Mouse (Mus musculus): ENCODE results near the gene Plxnb1. TPM values are rescaled to one million over a fixed set of nuclear protein-coding genes. Genes with fewer than 3 reads are reported as not detected.

Gene Plxnb1
- total RNA-seq, 2 experiments from 2014 or later = not detected

DNA sequence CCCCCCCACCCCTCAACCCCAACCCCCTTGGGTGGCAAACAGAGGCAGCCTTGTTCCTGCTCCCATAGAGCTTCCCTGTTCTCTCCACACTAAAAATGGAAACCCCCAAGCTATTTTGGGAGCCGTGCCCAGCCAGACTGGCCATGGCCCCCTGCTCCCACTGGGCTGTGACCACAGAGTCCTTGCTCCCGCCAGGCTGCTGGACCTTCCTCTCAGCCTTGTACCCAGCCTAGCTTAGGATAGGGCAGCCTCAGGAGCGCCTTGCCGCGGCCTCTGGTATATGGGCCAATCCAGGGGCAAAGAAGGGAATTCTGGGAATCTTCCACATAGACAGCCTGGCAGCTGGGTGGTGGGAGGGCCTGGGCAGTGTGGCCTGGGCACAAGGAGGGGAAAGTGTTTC lies 2.6 kb downstream of the Plxnb1 start:
- ATAC-seq (replicated peaks; ENCODE audit: low FRiP score, low TSS enrichment, poor library complexity, severe bottlenecking) = no peak

DNA sequence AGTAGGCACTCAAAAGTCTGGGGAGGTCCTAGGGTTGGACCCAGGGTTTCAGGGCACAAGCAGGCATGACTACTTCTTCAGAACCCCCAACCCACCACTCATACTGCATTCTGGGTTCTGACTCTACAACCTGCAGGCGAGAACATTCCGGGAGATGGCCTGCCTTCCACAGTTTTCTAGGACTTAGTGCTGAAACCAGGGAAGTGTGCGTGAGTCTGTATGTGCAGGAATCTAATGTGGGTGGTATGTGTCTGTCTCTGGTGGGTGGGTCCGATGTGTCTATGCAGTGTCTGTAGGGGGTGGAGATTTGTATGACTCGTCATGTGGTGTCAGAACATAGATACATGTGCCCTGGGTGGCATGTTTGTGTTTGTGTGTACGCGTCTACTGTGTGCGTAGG lies 3.2 kb downstream of the Plxnb1 start:
- ATAC-seq (replicated peaks; ENCODE audit: low FRiP score, low TSS enrichment, poor library complexity, severe bottlenecking) = no peak

DNA sequence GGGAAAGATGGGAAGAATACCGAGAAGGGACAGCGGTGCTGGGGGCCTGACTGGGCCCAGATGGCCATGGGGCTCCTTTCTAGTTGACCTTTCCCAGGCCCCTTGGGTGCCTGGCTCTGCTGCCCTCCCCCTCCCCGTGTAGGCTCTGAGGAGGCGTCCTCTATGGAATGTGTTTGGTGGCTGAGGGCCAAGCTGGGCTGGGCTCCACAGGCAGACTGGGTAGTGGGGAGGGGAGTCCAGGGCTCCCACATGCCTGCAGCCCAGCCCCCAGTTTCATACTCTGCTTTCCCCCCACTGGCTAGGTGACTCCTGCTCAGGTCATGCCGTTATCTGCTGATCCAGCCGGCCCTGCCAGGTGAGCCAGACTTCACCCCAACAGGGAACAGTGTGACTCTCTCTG lies 3.8 kb downstream of the Plxnb1 start:
- ATAC-seq (replicated peaks; ENCODE audit: low FRiP score, low TSS enrichment, poor library complexity, severe bottlenecking) = no peak

DNA sequence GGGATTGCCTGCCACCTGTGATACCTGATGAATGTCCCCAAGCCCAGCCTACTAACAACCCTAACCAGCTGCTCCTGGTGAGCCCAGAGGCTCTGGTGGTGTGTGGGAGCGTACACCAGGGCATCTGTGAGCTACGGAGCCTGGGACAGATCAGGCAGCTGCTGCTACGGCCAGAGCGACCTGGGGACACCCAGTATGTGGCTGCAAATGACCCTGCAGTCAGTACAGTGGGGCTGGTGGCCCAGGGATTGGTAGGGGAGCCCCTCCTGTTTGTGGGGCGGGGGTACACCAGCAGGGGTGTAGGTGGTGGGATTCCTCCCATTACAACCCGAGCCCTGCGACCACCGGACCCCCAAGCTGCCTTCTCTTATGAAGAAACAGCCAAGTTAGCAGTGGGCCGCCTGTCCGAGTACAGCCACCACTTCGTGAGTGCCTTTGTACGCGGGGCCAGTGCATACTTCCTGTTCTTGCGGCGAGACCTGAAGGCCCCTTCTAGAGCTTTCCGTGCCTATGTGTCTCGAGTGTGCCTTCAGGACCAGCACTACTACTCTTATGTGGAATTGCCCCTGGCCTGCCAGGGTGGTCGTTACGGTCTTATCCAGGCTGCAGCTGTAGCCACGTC lies 5.2 kb downstream of the Plxnb1 start:
- no peak for ATAC-seq (replicated peaks; ENCODE audit: low FRiP score, low TSS enrichment, poor library complexity, severe bottlenecking)

DNA sequence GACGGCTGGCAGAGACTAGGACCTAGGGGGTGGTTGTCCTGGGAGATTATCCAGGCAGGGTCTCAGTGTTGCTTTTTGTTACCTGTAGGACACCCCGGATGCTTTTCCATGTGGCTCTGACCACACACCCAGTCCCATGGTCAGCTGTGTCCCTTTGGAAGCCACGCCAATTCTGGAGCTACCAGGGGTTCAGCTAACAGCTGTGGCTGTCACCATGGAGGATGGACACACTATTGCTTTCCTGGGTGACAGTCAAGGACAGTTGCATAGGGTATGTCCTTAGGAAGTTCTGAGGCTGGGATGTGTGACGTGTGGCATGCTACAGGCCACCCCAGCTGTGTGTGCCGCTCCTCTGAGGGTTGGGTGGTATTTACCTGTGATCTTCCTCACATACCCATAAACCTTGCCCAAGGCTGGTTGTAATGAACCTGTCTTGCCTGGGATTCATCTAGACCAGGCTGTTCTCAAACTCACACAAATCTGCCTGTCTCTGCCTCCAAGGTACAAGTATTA lies 6.8 kb downstream of the Plxnb1 start:
- no peak for ATAC-seq (replicated peaks; ENCODE audit: low FRiP score, low TSS enrichment, poor library complexity, severe bottlenecking)

DNA sequence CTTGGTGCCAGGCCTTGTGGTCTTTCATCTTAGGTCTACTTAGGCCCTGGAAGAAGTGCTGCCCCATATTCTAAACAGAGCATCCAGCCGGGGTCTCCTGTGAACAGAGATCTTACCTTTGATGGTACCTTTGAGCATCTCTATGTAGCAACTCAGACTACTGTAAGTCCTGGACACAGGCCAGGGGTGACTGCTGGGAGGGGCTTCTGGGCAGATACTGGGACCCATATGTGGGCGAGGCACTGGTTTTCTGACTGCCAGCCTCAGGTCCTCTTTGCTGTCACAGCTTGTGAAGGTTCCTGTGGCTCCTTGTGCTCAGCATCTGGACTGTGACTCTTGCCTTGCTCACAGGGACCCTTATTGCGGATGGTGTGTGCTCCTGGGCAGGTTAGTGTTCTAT lies 7.4 kb downstream of the Plxnb1 start:
- ATAC-seq (replicated peaks; ENCODE audit: low FRiP score, low TSS enrichment, poor library complexity, severe bottlenecking) = no peak

DNA sequence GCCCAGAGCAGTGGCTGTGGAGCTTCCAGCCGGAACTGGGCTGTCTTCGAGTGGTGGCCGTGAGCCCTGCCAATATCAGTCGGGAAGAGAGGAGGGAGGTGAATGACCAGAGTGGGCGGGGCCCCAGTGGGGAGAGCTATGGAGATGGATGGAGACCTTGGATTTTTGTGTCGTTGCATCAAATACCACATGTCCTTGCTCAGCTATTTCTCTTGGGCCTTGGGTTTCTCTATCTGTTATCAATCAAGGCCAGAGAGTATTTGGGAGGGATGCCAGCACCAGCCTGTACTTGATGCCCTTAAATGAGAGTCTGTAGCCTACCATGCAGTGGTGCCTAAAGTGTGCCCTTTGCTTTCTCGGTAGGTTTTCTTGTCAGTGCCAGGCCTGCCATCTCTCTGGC lies 8.1 kb downstream of the Plxnb1 start:
- peak; percentile 58 for ATAC-seq (replicated peaks; ENCODE audit: low FRiP score, low TSS enrichment, poor library complexity, severe bottlenecking)

DNA sequence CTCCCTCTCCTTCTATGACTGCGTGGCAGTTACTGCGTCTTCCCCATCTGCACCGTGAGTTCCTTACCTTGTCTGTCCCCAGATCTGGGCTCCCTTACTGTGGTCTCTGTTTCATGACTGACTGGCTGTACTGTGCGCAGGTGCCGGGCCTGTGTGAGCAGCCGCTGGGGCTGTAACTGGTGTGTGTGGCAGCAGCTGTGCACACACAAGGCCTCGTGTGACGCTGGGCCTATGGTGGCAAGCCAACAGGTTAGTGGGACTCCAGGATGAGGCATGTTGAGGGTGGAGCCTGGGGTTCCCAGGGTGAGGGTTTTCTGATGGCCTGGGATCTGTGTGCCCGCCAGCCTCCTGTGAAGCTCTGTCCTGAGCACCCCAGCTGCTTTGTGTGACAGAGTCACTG lies 8.9 kb downstream of the Plxnb1 start:
- ATAC-seq (replicated peaks; ENCODE audit: low FRiP score, low TSS enrichment, poor library complexity, severe bottlenecking) = no peak

DNA sequence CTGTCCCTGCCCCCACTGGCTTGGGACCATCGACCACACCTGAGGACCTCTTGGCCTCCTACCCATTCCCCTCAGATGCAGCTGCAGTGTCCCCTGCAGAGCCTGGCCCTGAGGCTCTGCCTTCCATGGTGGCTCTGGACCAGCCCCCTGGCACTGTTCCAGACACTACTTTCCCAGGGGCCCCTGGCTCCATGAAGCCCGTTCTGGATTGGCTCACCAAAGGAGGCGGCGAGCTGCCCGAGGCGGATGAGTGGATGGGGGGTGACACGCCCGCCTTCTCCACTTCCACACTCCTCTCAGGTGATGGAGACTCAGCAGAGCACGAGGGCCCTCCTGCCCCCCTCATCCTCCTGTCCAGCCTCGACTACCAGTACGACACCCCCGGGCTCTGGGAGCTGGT lies 9.8 kb downstream of the Plxnb1 start:
- ATAC-seq (replicated peaks; ENCODE audit: low FRiP score, low TSS enrichment, poor library complexity, severe bottlenecking) = no peak

DNA sequence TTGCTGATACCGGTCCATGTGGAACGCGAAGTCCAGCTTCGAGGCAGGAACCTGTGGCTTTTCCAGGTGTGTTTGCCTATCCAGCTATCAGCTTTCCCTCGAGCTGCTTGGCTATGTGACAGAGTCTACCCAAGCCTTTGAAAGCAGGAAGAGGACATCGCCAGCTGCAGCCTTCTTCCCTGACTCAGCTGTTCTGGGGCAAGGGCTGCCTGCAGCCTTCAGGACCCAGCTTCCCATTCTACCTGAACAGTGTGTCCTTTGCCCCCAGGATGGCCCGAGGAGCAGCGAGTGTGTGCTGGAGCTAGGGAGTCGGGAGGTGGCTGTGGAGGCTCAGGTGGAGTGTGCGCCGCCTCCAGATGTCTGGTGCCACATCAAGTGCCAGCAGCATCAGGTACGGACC lies 10.5 kb downstream of the Plxnb1 start:
- no peak for ATAC-seq (replicated peaks; ENCODE audit: low FRiP score, low TSS enrichment, poor library complexity, severe bottlenecking)

DNA sequence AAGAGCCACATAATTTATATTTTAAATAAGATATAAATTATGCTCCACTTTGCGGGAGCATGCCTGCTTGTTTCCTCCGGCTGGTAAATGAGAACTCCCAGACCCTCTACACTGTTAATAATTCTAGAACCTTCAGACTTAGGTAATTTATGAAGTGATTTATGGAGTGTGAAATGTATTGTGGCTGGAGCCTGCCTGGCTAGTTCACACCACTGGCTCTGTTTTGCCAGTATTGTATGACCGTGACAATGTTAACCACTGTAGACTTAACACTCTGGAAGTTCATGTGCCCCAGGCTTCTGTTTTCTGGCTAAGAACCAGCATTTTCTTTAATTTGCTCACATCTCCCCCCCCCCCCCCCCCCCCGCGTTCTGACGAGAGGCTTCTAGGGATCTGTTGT lies 12.2 kb downstream of the Plxnb1 start:
- ATAC-seq (replicated peaks; ENCODE audit: low FRiP score, low TSS enrichment, poor library complexity, severe bottlenecking) = no peak

DNA sequence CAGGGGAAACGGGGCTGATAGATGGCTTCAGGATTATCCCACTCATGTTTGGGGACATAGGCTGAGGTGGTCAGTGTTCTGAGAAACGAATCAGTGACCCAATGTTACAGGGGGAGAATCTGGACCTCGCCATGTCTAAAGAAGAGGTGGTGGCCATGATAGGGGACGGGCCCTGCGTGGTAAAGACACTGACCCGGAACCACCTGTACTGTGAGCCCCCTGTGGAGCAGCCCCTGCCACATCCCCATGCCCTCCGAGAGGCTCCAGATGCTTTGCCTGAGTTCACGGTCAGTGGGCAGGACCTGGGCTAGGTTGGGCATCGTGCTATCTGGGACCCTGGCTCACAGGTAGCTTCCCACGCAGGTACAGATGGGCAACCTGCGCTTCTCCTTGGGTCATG lies 15.1 kb downstream of the Plxnb1 start:
- no peak for ATAC-seq (replicated peaks; ENCODE audit: low FRiP score, low TSS enrichment, poor library complexity, severe bottlenecking)

DNA sequence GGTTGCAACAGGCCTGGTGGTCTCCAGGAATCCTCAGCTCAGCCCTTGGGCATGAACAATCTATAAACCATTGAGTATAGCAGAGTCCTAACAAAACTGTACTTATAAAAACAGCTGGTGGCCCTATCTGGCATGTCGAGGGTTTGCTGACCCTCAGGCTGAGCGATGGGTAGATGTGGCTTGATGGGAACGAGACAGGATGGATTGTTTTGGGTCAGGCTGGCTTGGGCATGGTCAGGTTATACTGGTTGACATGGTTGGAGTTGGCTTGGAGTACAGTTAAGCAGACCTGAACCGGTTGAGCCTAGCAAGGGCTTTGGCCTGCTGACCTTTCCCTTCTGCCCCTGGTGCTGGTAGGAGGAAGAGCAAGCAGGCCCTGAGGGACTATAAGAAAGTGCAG lies 15.9 kb downstream of the Plxnb1 start:
- no peak for ATAC-seq (replicated peaks; ENCODE audit: low FRiP score, low TSS enrichment, poor library complexity, severe bottlenecking)

DNA sequence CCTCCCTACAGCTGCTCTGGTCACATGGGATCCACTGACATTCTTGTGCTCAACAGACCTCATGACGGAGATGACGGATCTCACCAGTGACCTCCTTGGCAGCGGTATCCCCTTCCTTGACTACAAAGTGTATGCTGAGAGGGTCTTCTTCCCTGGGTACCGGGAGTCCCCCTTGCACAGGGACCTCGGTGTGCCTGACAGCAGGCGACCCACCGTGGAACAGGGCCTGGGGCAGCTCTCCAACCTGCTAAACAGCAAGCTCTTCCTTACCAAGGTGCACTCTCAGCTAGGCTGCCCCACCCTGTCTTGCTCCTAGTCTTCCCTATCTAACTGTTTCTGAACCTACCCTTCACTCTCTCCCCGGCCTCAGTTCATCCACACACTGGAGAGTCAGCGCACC lies 16.4 kb downstream of the Plxnb1 start:
- no peak for ATAC-seq (replicated peaks; ENCODE audit: low FRiP score, low TSS enrichment, poor library complexity, severe bottlenecking)

DNA sequence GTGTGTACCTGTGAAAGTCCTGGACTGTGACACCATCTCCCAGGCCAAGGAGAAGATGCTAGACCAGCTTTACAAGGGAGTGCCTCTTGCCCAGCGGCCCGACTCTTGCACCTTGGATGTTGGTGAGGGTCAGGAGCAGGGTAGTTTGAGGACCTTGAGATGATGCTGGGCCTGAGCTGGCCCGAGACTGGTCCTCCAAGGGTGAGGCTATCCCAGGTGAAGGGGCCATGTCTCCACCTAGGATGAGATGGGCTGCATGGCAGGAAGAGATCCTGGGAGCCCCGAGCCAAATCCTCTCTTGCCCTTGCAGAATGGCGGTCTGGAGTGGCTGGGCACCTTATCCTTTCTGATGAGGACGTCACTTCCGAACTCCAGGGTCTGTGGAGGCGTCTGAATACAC lies 18.1 kb downstream of the Plxnb1 start:
- no peak for ATAC-seq (replicated peaks; ENCODE audit: low FRiP score, low TSS enrichment, poor library complexity, severe bottlenecking)

DNA sequence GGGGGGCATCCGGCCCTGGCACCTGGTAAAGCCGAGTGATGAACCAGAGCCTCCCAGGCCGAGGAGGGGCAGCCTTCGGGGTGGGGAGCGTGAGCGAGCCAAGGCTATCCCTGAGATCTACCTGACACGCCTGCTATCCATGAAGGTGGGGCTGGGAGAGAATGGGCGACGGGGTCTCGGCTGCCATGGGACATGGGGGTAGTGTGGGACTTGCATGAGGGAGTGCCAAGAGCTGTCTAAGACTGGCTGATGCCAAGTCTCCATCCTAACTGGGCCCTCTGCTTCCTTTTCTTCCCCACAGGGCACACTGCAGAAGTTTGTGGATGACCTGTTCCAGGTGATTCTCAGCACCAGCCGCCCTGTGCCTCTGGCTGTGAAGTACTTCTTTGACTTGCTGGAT lies 19.1 kb downstream of the Plxnb1 start:
- ATAC-seq (replicated peaks; ENCODE audit: low FRiP score, low TSS enrichment, poor library complexity, severe bottlenecking) = no peak

DNA sequence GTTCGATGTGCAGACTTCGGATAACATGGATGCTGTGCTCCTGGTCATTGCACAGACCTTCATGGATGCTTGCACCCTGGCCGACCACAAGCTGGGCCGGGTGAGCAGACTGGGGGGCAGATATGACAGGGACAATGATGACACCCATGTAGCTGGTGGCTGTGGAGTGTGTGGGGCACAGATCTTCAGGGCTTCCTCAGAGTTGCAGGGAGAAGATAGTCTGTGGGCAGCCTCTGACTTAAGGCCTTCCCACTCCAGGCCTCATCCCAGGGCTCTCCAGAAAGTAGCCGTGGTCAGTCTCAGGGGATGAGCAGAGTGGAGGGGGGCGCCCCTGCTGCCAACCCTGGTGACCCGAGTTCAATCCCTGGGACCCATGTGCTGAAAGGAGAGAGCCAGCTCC lies 19.7 kb downstream of the Plxnb1 start:
- ATAC-seq (replicated peaks; ENCODE audit: low FRiP score, low TSS enrichment, poor library complexity, severe bottlenecking) = no peak

DNA sequence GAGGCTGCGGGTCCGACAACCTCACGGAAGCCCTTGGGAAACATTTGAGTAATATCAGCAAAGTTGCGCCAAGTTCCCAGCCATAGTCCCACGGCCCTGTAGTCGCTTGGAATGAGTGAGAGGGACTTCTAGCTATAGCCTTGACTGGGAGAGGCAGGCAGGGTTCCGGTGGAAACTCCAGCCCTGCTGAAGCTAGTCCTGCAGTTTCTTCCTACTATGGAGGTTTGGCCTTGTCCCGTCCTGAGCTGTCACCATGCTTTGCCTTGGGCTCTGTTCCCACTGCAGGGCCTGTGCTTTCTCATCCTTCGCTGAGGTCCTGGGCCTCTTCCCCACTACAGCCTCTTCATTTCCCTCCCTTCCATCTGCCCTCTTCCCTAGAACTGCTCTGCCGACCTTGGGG lies 21.0 kb downstream of the Plxnb1 start:
- no peak for ATAC-seq (replicated peaks; ENCODE audit: low FRiP score, low TSS enrichment, poor library complexity, severe bottlenecking)

DNA sequence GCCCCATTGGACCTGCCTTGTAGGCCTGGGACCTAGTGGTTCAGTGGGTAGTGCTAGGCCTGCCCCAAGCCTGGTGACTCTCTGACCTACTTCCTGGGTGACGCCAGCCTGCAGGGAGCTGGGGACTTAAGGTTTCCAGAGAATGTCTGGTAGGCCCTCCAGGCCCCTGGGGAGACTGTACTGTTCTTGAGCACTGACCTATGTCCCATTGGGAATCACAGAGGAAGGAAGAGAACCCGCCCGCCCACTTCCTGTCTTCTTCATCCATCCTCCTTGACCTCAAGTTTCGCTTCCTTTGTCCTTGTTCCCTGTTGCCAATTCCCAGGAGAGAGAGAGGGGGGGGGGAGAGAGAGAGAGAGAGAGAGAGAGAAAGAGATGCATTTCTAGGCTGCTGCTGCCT lies 22.9 kb downstream of the Plxnb1 start:
- no peak for ATAC-seq (replicated peaks; ENCODE audit: low FRiP score, low TSS enrichment, poor library complexity, severe bottlenecking)

DNA sequence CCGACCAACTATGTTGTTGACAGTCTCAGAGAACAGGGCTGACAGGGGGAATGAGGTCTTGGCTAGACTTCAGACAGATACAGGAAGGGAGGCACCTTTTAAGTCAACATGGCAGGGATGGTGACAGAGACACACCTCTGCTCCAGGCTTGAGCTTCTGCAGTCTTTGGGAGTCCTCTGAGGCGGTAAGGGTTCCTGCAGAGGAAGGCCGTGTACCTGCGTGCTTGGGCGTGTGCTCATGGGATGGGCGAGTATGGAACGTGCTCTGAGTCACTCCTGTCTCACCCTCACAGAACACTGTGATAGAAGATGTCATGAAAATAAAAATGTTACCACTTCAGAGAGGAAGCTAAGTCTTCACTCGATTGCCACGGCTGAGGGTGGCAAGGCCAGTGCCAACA lies 24.4 kb downstream of the Plxnb1 start:
- ATAC-seq (replicated peaks; ENCODE audit: low FRiP score, low TSS enrichment, poor library complexity, severe bottlenecking) = no peak

DNA sequence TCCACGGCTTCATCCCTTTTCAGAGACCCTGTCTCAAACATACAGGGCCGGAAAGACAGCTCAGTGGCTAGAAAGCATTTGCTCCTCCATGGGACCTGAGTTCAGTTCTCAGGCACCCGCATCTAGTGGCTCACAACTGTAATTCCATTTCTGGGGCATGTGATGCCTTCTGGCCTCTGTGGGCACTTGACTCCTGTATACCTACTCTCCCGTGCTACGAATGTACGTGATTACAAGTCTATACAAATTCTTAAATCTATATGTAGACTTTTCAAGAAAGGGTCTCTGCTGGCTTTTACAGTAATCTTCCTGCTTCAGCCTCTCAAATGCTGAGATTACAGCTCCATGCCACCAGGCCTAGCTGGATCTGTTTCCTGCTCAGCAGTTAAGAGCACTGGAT lies 25.8 kb downstream of the Plxnb1 start:
- no peak for ATAC-seq (replicated peaks; ENCODE audit: low FRiP score, low TSS enrichment, poor library complexity, severe bottlenecking)

DNA sequence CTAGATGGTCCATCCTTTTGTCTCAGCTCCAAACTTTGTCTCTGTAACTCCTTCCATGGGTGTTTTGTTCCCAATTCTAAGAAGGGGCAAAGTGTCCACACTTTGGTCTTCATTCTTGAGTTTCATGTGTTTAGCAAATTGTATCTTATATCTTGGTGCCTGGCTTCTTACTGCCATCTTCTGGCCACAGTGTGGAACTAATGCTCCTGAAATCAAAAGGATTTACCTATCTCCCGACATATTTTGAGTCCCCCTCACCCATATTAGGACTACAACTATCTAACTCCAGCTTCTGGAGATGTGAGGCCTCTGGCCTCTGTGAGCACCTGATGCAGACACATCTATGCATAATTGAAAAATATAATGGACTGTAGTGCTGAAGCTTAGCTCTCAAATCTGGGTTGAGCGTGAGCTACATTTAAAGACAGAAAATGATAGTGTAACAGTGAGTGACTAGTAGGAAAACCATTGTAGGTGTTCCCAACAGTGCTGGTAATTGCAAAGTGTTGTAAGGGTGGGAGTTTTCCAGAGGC lies 27.4 kb downstream of the Plxnb1 start:
- no peak for ATAC-seq (replicated peaks; ENCODE audit: low FRiP score, low TSS enrichment, poor library complexity, severe bottlenecking)
